Mouse (Mus musculus): ENCODE results near the gene Etv3.
A peak's percentile ranks its signal among the peaks of the same experiment; 100 is the strongest.
"Not testable (repeated sequence)": the region's sequence is repeated elsewhere in the genome, so short reads cannot be mapped to it uniquely, and the experiment has no call there.

The Etv3 gene

GRCm38 (mm10) chr3:87525043-87525836, at the start of gene Etv3:
Etv3 (plus strand) TSS chr3:87525407.
- peak; percentile 94 for DNase-seq

DNA sequence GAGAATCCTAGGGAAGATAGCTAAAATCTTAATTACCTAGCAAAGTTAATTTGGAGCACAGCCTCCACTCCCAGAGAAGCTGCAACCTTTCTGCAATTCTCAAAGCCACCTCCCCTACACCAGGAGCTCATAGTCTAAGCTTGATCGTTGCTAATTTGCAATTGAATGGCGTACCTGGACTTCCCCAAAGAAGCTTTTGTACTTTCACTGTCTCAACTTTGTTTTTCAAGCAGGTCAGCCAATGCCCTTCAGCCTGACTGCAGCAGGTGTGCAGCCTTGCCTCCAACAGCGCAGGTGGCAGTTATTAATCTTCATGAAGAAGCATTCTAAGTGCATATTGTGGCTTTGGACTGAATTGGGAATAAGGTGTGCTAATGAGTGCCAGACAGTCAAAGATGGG, 47.3 kb upstream of the Etv3 start:
- DNase-seq, result not testable (repeated sequence)

DNA sequence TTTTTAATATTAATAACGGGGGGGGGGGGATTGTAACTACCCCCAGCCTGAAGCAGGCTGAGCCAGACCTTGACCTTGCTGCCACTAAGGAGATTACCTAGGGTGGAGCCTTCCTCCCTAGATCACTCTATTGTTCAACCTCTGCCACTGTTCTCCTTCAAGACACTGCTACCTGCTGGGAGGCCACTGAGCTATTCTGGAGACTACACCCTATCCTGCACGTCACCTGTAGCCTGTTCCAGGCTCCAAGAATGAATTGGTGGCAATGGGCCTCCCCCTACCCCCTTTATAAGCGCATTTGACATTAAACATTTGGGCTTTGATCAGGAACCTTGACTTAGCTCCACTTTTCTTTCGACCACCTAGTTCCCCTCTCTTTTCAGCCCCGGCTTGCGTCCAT, 46.6 kb upstream of the Etv3 start:
- DNase-seq, result not testable (repeated sequence)

- not testable (repeated sequence) for DNase-seq
Observed at GRCm38 (mm10) chr3:87479230-87479629, 46.0 kb upstream of the Etv3 start.

GRCm38 (mm10) chr3:87487392-87487791, 37.8 kb upstream of the Etv3 start:
- no peak for DNase-seq

GRCm38 (mm10) chr3:87487911-87488310, 37.3 kb upstream of the Etv3 start:
- no peak for DNase-seq

- no peak for DNase-seq
Observed at GRCm38 (mm10) chr3:87498266-87498665, 26.9 kb upstream of the Etv3 start.

DNA sequence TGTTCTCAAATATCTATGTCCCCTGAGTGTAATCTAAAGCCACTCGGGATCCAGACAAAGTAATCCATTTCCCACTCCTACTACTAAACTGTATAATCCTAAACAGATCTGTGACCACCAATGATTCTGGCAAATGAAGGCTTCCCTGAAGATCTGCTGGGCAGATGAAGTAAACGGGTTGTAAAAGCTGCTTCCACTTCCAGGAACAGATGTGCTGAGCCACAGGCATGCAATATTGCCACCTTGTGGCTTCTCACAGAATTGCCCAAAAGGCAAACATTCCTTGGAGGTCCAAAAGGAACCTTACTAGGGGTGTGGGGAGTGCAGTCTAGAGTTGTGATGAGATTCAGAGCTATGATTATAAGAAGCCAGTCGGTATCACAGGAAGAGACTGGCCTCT, 26.1 kb upstream of the Etv3 start:
- peak; percentile 83 for DNase-seq

DNA sequence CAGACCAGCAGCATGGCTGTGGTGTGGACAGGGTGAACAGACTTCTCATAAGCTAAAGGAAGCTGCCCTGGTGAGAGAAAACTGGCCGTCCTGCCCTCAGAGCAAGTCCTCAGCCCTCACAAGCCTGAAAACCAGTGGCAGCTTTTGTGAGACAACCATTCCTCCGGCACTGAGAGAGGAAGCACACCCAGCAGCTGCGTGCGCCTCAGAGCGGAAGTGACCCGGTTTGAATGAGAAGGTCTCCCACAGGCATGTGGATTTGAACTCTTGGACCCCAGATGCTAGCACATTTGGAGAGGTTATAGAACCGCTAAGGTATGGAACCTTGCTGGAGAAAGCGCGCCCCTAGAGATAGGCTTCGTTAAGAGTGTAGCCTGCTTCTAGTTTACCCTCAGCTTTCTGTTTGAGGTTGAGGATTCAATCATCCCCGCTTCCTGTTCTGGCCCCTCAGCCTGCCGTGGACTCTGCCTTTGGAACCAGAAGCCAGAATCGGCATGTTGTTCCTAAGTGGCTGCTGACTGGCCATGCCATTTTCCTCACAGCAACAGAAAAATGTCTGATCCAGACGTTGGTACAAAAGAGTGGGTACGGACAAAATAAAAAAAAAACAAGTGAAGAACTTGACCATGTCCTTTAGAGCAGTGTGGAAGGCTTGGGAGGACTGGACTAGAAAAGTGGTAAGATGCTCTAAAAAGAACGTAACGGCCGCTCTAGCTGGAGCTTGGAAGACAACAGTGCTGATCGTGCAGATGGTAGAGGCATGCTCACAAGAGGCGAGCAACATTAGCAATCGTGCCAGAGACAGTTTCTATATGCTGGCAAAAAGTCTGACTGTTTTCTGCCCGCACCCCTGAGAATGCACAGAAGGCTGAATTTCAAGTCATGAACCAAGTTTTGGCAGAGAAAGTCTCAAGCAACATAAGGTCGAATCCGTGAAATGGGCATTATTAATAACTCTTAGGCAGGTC, 24.8 kb upstream of the Etv3 start:
- peak; percentile 24 for DNase-seq

GRCm38 (mm10) chr3:87501151-87501550, 24.1 kb upstream of the Etv3 start:
- DNase-seq, result no peak

DNA sequence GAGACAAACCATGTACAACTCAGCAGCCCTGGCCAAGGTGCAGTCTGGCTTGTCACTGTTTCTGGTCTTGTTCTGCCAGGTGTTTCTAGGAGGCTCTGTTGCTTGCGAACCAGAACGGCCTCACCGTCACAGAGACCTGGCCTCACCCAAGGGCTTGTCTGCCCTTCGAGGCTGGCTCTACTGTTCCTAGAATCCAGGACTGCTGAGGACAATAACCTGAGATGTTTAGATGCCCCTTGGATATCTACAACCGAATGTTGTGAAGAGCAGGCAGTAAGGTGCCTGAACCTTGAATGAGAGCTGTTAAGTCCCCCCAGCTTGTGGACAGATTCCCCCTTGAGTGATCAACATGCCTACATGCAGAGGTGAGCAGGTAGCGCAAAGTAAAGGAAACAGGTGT, 22.4 kb upstream of the Etv3 start:
- no peak for DNase-seq

DNA sequence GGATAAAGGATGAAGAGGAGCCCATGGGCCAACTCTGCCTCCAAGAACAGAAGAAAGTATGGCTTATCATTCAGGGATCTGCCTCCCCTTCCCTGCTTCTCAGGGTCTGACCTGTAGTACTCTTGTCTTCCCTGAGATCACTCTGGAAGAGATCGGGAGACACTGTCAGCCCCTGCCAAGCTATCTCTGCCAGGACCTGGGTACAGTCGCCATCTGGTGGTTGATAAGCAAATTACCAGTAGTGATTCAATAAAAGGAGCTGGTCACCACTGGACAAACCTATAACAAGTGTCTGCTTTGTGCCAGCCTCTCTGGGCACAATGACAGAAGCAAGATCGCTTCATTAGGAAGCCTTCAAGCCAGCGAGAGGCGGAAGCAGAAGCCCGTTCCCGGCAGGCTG, 20.9 kb upstream of the Etv3 start:
- peak; percentile 57 for DNase-seq

- peak; percentile 46 for DNase-seq
Observed at GRCm38 (mm10) chr3:87504749-87505425, 20.3 kb upstream of the Etv3 start.

GRCm38 (mm10) chr3:87506456-87507416, 18.5 kb upstream of the Etv3 start:
- DNase-seq, result no peak

- peak; percentile 91 for DNase-seq
Observed at GRCm38 (mm10) chr3:87508205-87508901, 16.9 kb upstream of the Etv3 start.

- peak; percentile 48 for DNase-seq
Observed at GRCm38 (mm10) chr3:87509061-87509460, 16.1 kb upstream of the Etv3 start.

DNA sequence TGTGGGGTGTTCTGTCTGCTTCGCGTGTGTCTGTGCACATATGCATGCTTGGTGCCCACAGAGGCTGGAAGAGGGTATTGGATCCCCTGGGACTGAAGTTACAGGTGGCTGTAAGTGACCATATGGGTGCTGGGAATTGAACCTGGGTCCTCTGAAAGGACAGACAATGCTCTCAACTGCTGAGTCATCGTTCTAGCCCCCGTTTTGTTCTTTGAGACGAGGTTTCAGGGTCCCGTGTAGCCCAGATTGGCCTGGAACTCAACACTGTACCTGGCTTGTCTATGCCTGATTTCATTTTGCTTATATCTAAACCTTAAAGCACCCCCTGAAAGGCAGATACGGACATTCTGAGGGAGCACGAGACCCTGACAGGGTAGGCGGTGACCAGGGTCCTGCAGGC, 14.4 kb upstream of the Etv3 start:
- DNase-seq, result no peak

DNA sequence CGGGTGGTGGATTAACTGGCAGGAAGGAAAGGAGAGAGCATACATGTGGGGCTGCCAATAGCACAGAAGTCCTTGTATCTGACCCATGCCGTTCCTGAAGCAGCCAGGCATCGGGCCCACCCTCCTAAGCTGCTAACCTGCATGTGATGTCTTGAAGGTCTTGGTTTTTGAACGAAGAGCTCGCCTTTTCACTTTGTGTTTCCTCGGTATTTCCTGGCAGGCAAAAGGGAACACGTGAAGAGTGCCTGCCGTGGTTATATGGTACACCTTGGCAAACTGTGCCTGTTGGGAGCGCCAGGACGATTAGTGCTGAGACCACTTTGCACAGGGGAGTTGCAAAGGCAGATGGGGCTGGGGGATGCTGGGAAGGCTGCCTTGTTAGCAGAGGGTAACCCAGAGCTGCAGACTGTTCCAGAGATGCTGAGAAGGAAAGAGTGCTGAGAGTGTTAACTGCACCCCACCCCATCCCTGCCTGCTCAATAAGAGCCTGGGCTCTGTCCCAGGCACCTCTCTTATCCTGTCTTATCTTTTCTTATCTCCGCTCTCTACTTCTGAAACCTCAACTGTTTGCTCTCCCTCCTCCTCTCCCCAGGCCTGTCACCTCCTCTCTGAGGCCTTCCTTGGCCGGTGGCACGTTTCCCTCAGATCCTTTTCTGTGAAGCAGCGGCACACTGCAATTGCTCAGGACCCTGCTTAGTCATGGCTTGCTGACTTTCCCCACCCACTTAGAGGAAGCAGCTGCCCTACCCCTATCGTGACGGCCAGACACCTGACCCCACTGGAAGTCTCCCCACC, 13.0 kb upstream of the Etv3 start:
- no peak for DNase-seq

- no peak for DNase-seq
Observed at GRCm38 (mm10) chr3:87515567-87516081, 9.6 kb upstream of the Etv3 start.

DNA sequence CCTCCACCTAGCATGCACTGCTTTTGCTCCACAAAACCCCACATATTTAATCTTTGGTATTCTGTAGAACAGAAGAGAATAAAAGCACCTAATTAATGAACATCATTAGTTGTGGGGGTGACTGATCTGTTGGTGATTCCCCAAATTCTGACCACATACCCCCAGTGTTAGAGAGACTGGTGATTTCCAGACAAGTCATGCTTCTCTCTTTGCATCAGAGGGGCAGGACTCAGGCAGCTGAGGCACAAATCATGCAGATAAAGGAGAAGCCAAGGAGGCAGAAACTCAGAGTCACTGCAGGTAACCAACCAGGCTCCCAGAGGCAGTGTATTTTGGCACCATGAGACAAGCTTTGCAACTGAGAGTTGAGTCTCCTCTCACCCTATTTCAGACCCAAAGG, 6.8 kb upstream of the Etv3 start:
- DNase-seq, result no peak

All from lung, postnatal 10 days (tissue).